In the genomic region with DNA sequence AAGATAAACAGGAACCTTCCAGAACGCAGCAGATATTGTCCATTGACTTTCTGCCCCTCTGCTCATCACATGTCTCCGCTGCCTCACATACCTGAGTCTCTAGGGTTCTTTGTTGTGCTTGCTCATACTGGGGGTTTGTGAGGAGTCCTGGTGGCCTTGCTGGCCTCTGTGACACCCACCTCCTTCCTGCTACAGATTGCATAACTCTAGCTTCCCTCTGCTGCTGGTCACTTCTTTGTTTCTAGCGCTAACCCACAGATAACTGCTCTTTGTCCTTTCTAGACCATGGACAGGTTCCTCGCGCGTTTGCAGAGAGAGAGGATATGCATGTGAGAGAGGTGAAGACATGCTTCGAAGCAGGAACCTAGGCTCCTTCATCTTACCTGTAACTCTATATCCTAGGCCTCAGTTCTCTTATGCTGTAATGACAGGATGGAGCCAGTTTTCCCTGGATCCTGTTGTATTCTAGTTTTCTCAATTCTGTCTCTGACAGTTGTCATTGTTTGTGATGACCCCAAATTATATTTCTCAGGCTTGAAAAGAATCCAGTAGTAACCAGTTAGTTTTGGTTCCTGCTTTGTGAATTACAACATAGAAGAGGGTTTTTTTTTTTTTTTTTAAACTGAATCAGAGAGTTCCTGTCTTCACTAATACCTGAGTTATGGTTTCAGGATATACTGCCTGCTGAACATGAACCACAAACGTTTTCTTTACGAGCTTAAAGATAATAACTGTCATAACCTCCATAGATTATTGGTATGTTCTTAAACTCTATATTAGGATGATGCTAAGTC, we compare ENCODE assay signal across 25 mouse cellular contexts. TPM values are rescaled to one million over a fixed set of nuclear protein-coding genes. Genes with fewer than 3 reads are reported as not detected.
A peak's percentile ranks its signal among the peaks of the same experiment; 100 is the strongest.
DNase-seq lines count a peak whose midpoint lies in the region; ATAC-seq and TF ChIP-seq lines count a peak whose summit lies in the region.
"Had no signal": no experiment of that assay in that cellular context is flagged by ENCODE, and none has a peak within 500 bp of the region (broad histone marks: within the 10 kb centered on the region; RNA-seq: fewer than 3 reads in every experiment).

No protein-coding gene starts in this region.

- H3K4me2 ChIP-seq in hindbrain, postnatal 0 days (ENCODE audit: low read depth, low read length), result no peak overlapping the region
- peak overlapping the region; percentile 22; the same call in 1 of the 2 replicates for H3K4me2 ChIP-seq in liver, postnatal 0 days (ENCODE audit: low read depth, low read length)
- H3K4me2 ChIP-seq in liver, embryonic 12.5 days, result no peak overlapping the region
- H3K4me2 ChIP-seq in forebrain, embryonic 12.5 days, result no peak overlapping the region
- H3K4me2 ChIP-seq: heart, embryonic 15.5 days; limb, embryonic 13.5 days; midbrain, embryonic 12.5 days had no signal

- H3K9ac ChIP-seq in hindbrain, postnatal 0 days (replicated peaks; ENCODE audit: low read length), result no peak overlapping the region
- H3K9ac ChIP-seq in liver, postnatal 0 days (replicated peaks), result no peak overlapping the region
- H3K9ac ChIP-seq in liver, embryonic 12.5 days, result no peak overlapping the region
- no peak overlapping the region for H3K9ac ChIP-seq in forebrain, embryonic 12.5 days
- H3K9ac ChIP-seq: forebrain, postnatal 0 days; heart, embryonic 15.5 days; limb, embryonic 13.5 days; midbrain, embryonic 12.5 days had no signal

- no peaks in the 10 kb centered on the region for H3K36me3 ChIP-seq in hindbrain, embryonic 10.5 days
- H3K36me3 ChIP-seq in hindbrain, postnatal 0 days (ENCODE audit: insufficient read depth, low read length), result no peaks in the 10 kb centered on the region
- no peaks in the 10 kb centered on the region; the same call in 1 of the 2 replicates for H3K36me3 ChIP-seq in liver, postnatal 0 days (replicated peaks; ENCODE audit: insufficient read depth, low read length)
- no peaks in the 10 kb centered on the region for H3K36me3 ChIP-seq in liver, embryonic 12.5 days
- H3K36me3 ChIP-seq in forebrain, embryonic 12.5 days (replicated peaks), result no peaks in the 10 kb centered on the region
- H3K36me3 ChIP-seq: forebrain, embryonic 10.5 days; heart, embryonic 15.5 days; limb, embryonic 13.5 days; midbrain, embryonic 12.5 days had no signal

- no peaks in the 10 kb centered on the region for H3K9me3 ChIP-seq in hindbrain, embryonic 10.5 days
- H3K9me3 ChIP-seq in hindbrain, postnatal 0 days (ENCODE audit: low read length), result no peaks in the 10 kb centered on the region
- H3K9me3 ChIP-seq in liver, postnatal 0 days (ENCODE audit: low read length), result no peaks in the 10 kb centered on the region
- no peaks in the 10 kb centered on the region for H3K9me3 ChIP-seq in liver, embryonic 12.5 days (replicated peaks)
- no peaks in the 10 kb centered on the region for H3K9me3 ChIP-seq in forebrain, embryonic 12.5 days
- H3K9me3 ChIP-seq: forebrain, embryonic 10.5 days; heart, embryonic 15.5 days; limb, embryonic 13.5 days; midbrain, embryonic 12.5 days had no signal

- no peaks in the 10 kb centered on the region for H3K27me3 ChIP-seq in hindbrain, embryonic 10.5 days (ENCODE audit: insufficient read depth, poor library complexity, severe bottlenecking)
- H3K27me3 ChIP-seq in hindbrain, postnatal 0 days (ENCODE audit: insufficient read depth, low read length), result no peaks in the 10 kb centered on the region
- no peaks in the 10 kb centered on the region for H3K27me3 ChIP-seq in liver, postnatal 0 days (ENCODE audit: insufficient read depth, low read length)
- H3K27me3 ChIP-seq in liver, embryonic 12.5 days (replicated peaks), result no peaks in the 10 kb centered on the region
- no peaks in the 10 kb centered on the region for H3K27me3 ChIP-seq in forebrain, embryonic 12.5 days
- H3K27me3 ChIP-seq: heart, embryonic 15.5 days; limb, embryonic 13.5 days; midbrain, embryonic 12.5 days had no signal

- no peak for TF ChIP-seq CTCF in hindbrain, postnatal 0 days (IDR thresholded peaks at IDR 0.05; ENCODE audit: low read depth)
- no peak for TF ChIP-seq CTCF in liver, postnatal 0 days (IDR thresholded peaks at IDR 0.05; ENCODE audit: low read depth)

- H3K27ac ChIP-seq in hindbrain, embryonic 10.5 days, result peak overlapping the region; percentile 30; the same call in 1 of the 2 replicates
- no peak overlapping the region for H3K27ac ChIP-seq in hindbrain, postnatal 0 days
- H3K27ac ChIP-seq in liver, postnatal 0 days (ENCODE audit: low read depth), result peak overlapping the region; percentile 2; the same call in 1 of the 2 replicates
- no peak overlapping the region for H3K27ac ChIP-seq in liver, embryonic 12.5 days
- H3K27ac ChIP-seq in forebrain, embryonic 12.5 days, result no peak overlapping the region
- H3K27ac ChIP-seq: forebrain, embryonic 10.5 days; heart, embryonic 15.5 days; kidney, postnatal 0 days; limb, embryonic 13.5 days; midbrain, embryonic 12.5 days had no signal

- no peak overlapping the region for H3K4me3 ChIP-seq in hindbrain, embryonic 10.5 days
- H3K4me3 ChIP-seq in hindbrain, postnatal 0 days (ENCODE audit: low read length), result no peak overlapping the region
- H3K4me3 ChIP-seq in liver, postnatal 0 days (ENCODE audit: low read depth, low read length), result no peak overlapping the region
- H3K4me3 ChIP-seq in liver, embryonic 12.5 days, result no peak overlapping the region
- H3K4me3 ChIP-seq in forebrain, embryonic 12.5 days (replicated peaks), result no peak overlapping the region
- H3K4me3 ChIP-seq: forebrain, embryonic 10.5 days; heart, embryonic 15.5 days; limb, embryonic 13.5 days; midbrain, embryonic 12.5 days had no signal

- no peak for ATAC-seq in hindbrain, postnatal 0 days
- ATAC-seq in liver, postnatal 0 days, result peak; percentile 40; the same call in 1 of the 2 replicates
- no peak for ATAC-seq in liver, embryonic 12.5 days
- peak; percentile 61 for ATAC-seq in monocyte, adult 5-6 weeks (replicated peaks; ENCODE audit: insufficient number of reproducible peaks, low FRiP score, low TSS enrichment, poor library complexity, severe bottlenecking)
- no peak for ATAC-seq in forebrain, embryonic 12.5 days (ENCODE audit: low FRiP score)
- ATAC-seq: forebrain, postnatal 0 days; hindbrain, embryonic 16.5 days had no signal

- H3K4me1 ChIP-seq in hindbrain, embryonic 10.5 days (replicated peaks), result peaks cover 8% of the 10 kb centered on the region; the same call in 1 of the 2 replicates
- no peaks in the 10 kb centered on the region for H3K4me1 ChIP-seq in hindbrain, postnatal 0 days (ENCODE audit: insufficient read depth, low read length)
- peaks cover 3% of the 10 kb centered on the region; the same call in 1 of the 2 replicates for H3K4me1 ChIP-seq in liver, postnatal 0 days (ENCODE audit: insufficient read depth)
- H3K4me1 ChIP-seq in liver, embryonic 12.5 days, result peaks cover 10% of the 10 kb centered on the region; the same call in 1 of the 2 replicates
- no peaks in the 10 kb centered on the region; the same call in 1 of the 2 replicates for H3K4me1 ChIP-seq in forebrain, embryonic 12.5 days
- H3K4me1 ChIP-seq: heart, embryonic 15.5 days; midbrain, embryonic 12.5 days had no signal

- DNase-seq in hindbrain, embryonic 10.5 days (ENCODE audit: low spot score), result no peak
- no peak for DNase-seq in hindbrain, postnatal 0 days (ENCODE audit: low spot score)
- DNase-seq in liver, postnatal 0 days, result no peak
- no peak for DNase-seq in thymus, postnatal 0 days (ENCODE audit: low spot score)
- DNase-seq: adrenal gland, postnatal 25 days; cerebellum, adult 11 months; cerebellum, adult 9-11 months; forebrain, postnatal 0 days; gastrocnemius, postnatal 25 days; heart, postnatal 4 days; kidney, adult 2 months; lung, adult 18-20 months; lung, postnatal 10 days; retina, postnatal 1 day; right cerebral cortex, postnatal 25 days; thymus, postnatal 25 days had no signal

- 85% methylated on average over 9 of the region's 9 CpGs for WGBS in hindbrain, embryonic 10.5 days
- WGBS in hindbrain, postnatal 0 days, result 86% methylated on average over 9 of the region's 9 CpGs
- 42% methylated on average over 9 of the region's 9 CpGs for WGBS in liver, postnatal 0 days (ENCODE audit: insufficient replicate concordance)
- 31% methylated on average over 9 of the region's 9 CpGs for WGBS in liver, embryonic 12.5 days (ENCODE audit: insufficient replicate concordance)
- WGBS in forebrain, embryonic 12.5 days, result 88% methylated on average over 9 of the region's 9 CpGs

- TF ChIP-seq EP300 in liver, postnatal 0 days (IDR thresholded peaks at IDR 0.05; ENCODE audit: low read depth), result no peak

RNA-seq across cellular contexts. Expression of a gene that starts 48.1 kb away (rescaled TPM):
- 13.6 and 17.8 TPM in 2 replicates for polyA plus RNA-seq in hindbrain, embryonic 10.5 days (2016; fragmentation: Nextera tagmentation; extraction: Ambion mirVana)
- total RNA-seq in hindbrain, postnatal 0 days (2014; rRNA removed), result 1.8 and 5.0 TPM in 2 replicates
- polyA plus RNA-seq in hindbrain, postnatal 0 days (2015; fragmentation: Nextera tagmentation; extraction: Ambion mirVana), result 0.94 and 1.8 TPM in 2 replicates
- polyA plus RNA-seq in liver, postnatal 0 days (2015; fragmentation: Nextera tagmentation; extraction: Ambion mirVana), result 5.4 and 6.5 TPM in 2 replicates
- polyA plus RNA-seq in liver, embryonic 12.5 days (2016; fragmentation: Nextera tagmentation; extraction: Ambion mirVana), result 13.4 and 14.4 TPM in 2 replicates
- 0.11 to 8.3 TPM (median 7.0 TPM) in 3 replicates for total RNA-seq in monocyte, adult 5-6 weeks (2017)
- polyA plus RNA-seq in forebrain, embryonic 12.5 days (2016; fragmentation: Nextera tagmentation; extraction: Ambion mirVana), result 18.2 and 22.6 TPM in 2 replicates
- polyA plus RNA-seq in thymus, postnatal 0 days (2015; fragmentation: Nextera tagmentation; extraction: Ambion mirVana), result 11.9 and 14.3 TPM in 2 replicates

RNA-seq across cellular contexts. Expression of a gene that starts 53.8 kb away (rescaled TPM):
- polyA plus RNA-seq in hindbrain, embryonic 10.5 days (2016; fragmentation: Nextera tagmentation; extraction: Ambion mirVana), result 1.1 and 1.5 TPM in 2 replicates
- 1.7 and 4.0 TPM in 2 replicates for total RNA-seq in hindbrain, postnatal 0 days (2014; rRNA removed)
- 5.2 and 6.8 TPM in 2 replicates for polyA plus RNA-seq in hindbrain, postnatal 0 days (2015; fragmentation: Nextera tagmentation; extraction: Ambion mirVana)
- polyA plus RNA-seq in liver, postnatal 0 days (2015; fragmentation: Nextera tagmentation; extraction: Ambion mirVana), result 3.6 and 3.7 TPM in 2 replicates
- polyA plus RNA-seq in liver, embryonic 12.5 days (2016; fragmentation: Nextera tagmentation; extraction: Ambion mirVana), result 2.2 and 2.5 TPM in 2 replicates
- total RNA-seq in monocyte, adult 5-6 weeks (2017), result 1.7 to 8.5 TPM (median 3.8 TPM) in 3 replicates
- 0.57 and 1.3 TPM in 2 replicates for polyA plus RNA-seq in forebrain, embryonic 12.5 days (2016; fragmentation: Nextera tagmentation; extraction: Ambion mirVana)
- 1.2 and 1.5 TPM in 2 replicates for polyA plus RNA-seq in thymus, postnatal 0 days (2015; fragmentation: Nextera tagmentation; extraction: Ambion mirVana)

Comparison
In these comparisons a context has a peak if more than half of its experiments do, and no peak if none do; other contexts are left out.
1. H3K27ac ChIP-seq: peak in hindbrain, embryonic 10.5 days (single experiment) and liver, postnatal 0 days (single experiment); none in hindbrain, postnatal 0 days (single experiment), liver, embryonic 12.5 days (single experiment) and forebrain, embryonic 12.5 days (single experiment).
2. ATAC-seq: peak in liver, postnatal 0 days (single experiment) and monocyte, adult 5-6 weeks (single experiment); none in hindbrain, postnatal 0 days (single experiment), liver, embryonic 12.5 days (single experiment) and forebrain, embryonic 12.5 days (single experiment).